Mouse (Mus musculus): Measurements from ENCODE around the gene Nmi. TPM values are rescaled to one million over a fixed set of nuclear protein-coding genes. Genes with fewer than 3 reads are reported as not detected.
A peak's percentile ranks its signal among the peaks of the same experiment; 100 is the strongest.

Gene Nmi
- polyA plus RNA-seq, 1 experiment from 2014 or later = 6.8 TPM

GRCm38 (mm10) chr2:51989559-51989958 is 16.3 kb upstream of the Nmi start:
- no peaks in the 10 kb centered on the region for H3K9me3 ChIP-seq (ENCODE audit: control insufficient read depth, low read length)
- no peak overlapping the region for H3K27ac ChIP-seq (ENCODE audit: low read depth, low read length)
- no peak for ATAC-seq (ENCODE audit: insufficient read depth, low FRiP score, low TSS enrichment)
- no peak for DNase-seq (ENCODE audit: low spot score)
- H3K27me3 ChIP-seq (ENCODE audit: control insufficient read depth, insufficient read depth, low read length) = no peaks in the 10 kb centered on the region
- H3K9ac ChIP-seq (ENCODE audit: low read length) = no peak overlapping the region
- H3K4me2 ChIP-seq (ENCODE audit: low read depth) = no peak overlapping the region
- WGBS = 72% methylated on average over 2 of the region's 2 CpGs
- H3K4me3 ChIP-seq (ENCODE audit: low read depth, low read length) = no peak overlapping the region
- H3K4me1 ChIP-seq (ENCODE audit: control insufficient read depth, insufficient read depth, low read length) = no peaks in the 10 kb centered on the region
- no peaks in the 10 kb centered on the region for H3K36me3 ChIP-seq (ENCODE audit: control insufficient read depth, insufficient read depth, low read length)

- Histone ChIP-seq H3K4me2 (ENCODE audit: low read depth) (no peak overlapping the region), H3K9ac (ENCODE audit: low read length) (no peak overlapping the region), H3K27me3 (ENCODE audit: control insufficient read depth, insufficient read depth, low read length) (no peaks in the 10 kb centered on the region), H3K36me3 (ENCODE audit: control insufficient read depth, insufficient read depth, low read length) (no peaks in the 10 kb centered on the region), H3K4me3 (ENCODE audit: low read depth, low read length) (no peak overlapping the region), H3K4me1 (ENCODE audit: control insufficient read depth, insufficient read depth, low read length) (no peaks in the 10 kb centered on the region), H3K9me3 (ENCODE audit: control insufficient read depth, low read length) (no peaks in the 10 kb centered on the region), H3K27ac (ENCODE audit: low read depth, low read length) (no peak overlapping the region)
- no peak for ATAC-seq (ENCODE audit: insufficient read depth, low FRiP score, low TSS enrichment)
- WGBS = 91% methylated on average over 5 of the region's 5 CpGs
- DNase-seq (ENCODE audit: low spot score) = no peak
These were observed 13.4 kb upstream of the Nmi start for GRCm38 (mm10) chr2:51986695-51987094.

DNA sequence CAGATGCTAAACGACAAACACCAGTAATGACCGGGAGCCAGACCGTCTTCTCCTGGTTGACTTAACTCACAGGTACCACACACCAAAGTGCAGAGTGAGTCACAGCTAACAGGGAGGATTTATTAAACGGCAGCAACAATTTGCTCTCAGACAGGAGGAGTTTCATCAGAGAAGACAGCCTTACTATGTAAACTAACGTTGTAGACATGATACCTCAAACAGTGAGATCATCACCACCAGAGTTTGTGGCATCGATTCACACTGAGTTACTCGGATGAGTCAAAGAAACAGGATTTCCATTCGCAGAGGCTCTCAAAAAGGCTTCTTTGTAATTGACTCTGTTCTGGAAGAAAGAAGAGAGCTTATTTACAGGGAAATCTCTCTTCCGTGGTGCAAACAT is 12.9 kb upstream of the Nmi start:
- Histone ChIP-seq H3K9me3 (ENCODE audit: control insufficient read depth, low read length) (no peaks in the 10 kb centered on the region), H3K4me1 (ENCODE audit: control insufficient read depth, insufficient read depth, low read length) (no peaks in the 10 kb centered on the region), H3K4me3 (ENCODE audit: low read depth, low read length) (no peak overlapping the region), H3K4me2 (ENCODE audit: low read depth) (no peak overlapping the region), H3K36me3 (ENCODE audit: control insufficient read depth, insufficient read depth, low read length) (no peaks in the 10 kb centered on the region), H3K27ac (ENCODE audit: low read depth, low read length) (no peak overlapping the region), H3K27me3 (ENCODE audit: control insufficient read depth, insufficient read depth, low read length) (no peaks in the 10 kb centered on the region), H3K9ac (ENCODE audit: low read length) (no peak overlapping the region)
- ATAC-seq (ENCODE audit: insufficient read depth, low FRiP score, low TSS enrichment) (no peak), DNase-seq (ENCODE audit: low spot score) (no peak)
- WGBS = 82% methylated on average over 9 of the region's 9 CpGs

- H3K9ac ChIP-seq (ENCODE audit: low read length) = no peak overlapping the region
- no peak overlapping the region for H3K27ac ChIP-seq (ENCODE audit: low read depth, low read length)
- H3K27me3 ChIP-seq (ENCODE audit: control insufficient read depth, insufficient read depth, low read length) = no peaks in the 10 kb centered on the region
- 94% methylated on average over 10 of the region's 10 CpGs for WGBS
- H3K4me1 ChIP-seq (ENCODE audit: control insufficient read depth, insufficient read depth, low read length) = no peaks in the 10 kb centered on the region
- H3K4me3 ChIP-seq (ENCODE audit: low read depth, low read length) = no peak overlapping the region
- no peak overlapping the region for H3K4me2 ChIP-seq (ENCODE audit: low read depth)
- ATAC-seq (ENCODE audit: insufficient read depth, low FRiP score, low TSS enrichment) = no peak
- no peak for DNase-seq (ENCODE audit: low spot score)
- H3K36me3 ChIP-seq (ENCODE audit: control insufficient read depth, insufficient read depth, low read length) = no peaks in the 10 kb centered on the region
- H3K9me3 ChIP-seq (ENCODE audit: control insufficient read depth, low read length) = no peaks in the 10 kb centered on the region
These were observed 11.9 kb upstream of the Nmi start for GRCm38 (mm10) chr2:51985241-51985640.

GRCm38 (mm10) chr2:51982288-51982687 is 9.0 kb upstream of the Nmi start:
- H3K9me3 ChIP-seq (ENCODE audit: control insufficient read depth, low read length) = no peaks in the 10 kb centered on the region
- H3K4me3 ChIP-seq (ENCODE audit: low read depth, low read length) = no peak overlapping the region
- no peak overlapping the region for H3K27ac ChIP-seq (ENCODE audit: low read depth, low read length)
- H3K9ac ChIP-seq (ENCODE audit: low read length) = no peak overlapping the region
- no peak for DNase-seq (ENCODE audit: low spot score)
- H3K4me2 ChIP-seq (ENCODE audit: low read depth) = no peak overlapping the region
- H3K27me3 ChIP-seq (ENCODE audit: control insufficient read depth, insufficient read depth, low read length) = no peaks in the 10 kb centered on the region
- ATAC-seq (ENCODE audit: insufficient read depth, low FRiP score, low TSS enrichment) = no peak
- 85% methylated on average over 13 of the region's 13 CpGs for WGBS
- H3K36me3 ChIP-seq (ENCODE audit: control insufficient read depth, insufficient read depth, low read length) = no peaks in the 10 kb centered on the region
- no peaks in the 10 kb centered on the region for H3K4me1 ChIP-seq (ENCODE audit: control insufficient read depth, insufficient read depth, low read length)

GRCm38 (mm10) chr2:51981630-51982029 is 8.3 kb upstream of the Nmi start:
- WGBS = 69% methylated on average over 11 of the region's 11 CpGs
- no peaks in the 10 kb centered on the region for H3K9me3 ChIP-seq (ENCODE audit: control insufficient read depth, low read length)

DNA sequence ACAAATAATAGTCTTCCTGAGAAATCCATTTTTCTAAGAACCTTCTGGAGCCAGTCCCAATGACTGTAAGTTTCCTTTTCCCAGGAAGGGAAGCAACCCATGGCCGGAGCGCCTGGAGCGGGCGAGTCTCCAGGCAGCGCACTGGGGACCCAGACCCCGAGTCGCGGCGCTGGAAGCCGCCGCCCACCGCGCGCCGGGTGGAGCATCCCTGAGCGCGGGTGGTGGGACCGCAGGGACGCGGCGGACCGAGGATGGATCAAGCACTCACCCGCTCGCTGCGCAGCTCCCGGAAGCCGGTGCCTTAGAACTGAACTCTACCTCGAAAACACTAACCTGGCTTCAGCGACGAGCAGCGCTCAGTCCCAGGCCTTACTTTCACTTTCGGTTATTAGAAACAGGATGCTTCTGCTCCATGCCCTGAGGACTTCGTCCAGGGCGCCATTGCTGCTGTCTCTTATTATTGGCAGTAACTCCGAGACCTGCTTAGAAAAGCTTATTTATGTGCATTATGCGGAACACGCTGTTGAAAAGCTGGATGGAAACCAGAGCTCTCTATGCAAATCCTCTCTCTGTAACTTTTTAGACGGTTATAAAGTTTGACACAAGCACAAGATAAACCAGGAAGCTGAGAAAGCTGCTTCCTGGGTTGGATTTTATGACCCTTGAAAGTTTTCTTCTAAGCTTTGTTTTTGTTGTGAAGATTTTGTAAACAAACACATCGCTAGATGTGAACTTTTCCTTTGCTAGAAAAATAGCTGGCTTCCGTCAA is 469 bp downstream of the Nmi start:
- Histone ChIP-seq H3K9ac (ENCODE audit: low read length) (peak overlapping the region; percentile 57), H3K4me2 (ENCODE audit: low read depth) (peak overlapping the region; percentile 65), H3K27me3 (ENCODE audit: control insufficient read depth, insufficient read depth, low read length) (no peaks in the 10 kb centered on the region), H3K4me3 (ENCODE audit: low read depth, low read length) (peak overlapping the region; percentile 43), H3K36me3 (ENCODE audit: control insufficient read depth, insufficient read depth, low read length) (no peaks in the 10 kb centered on the region), H3K9me3 (ENCODE audit: control insufficient read depth, low read length) (no peaks in the 10 kb centered on the region), H3K4me1 (ENCODE audit: control insufficient read depth, insufficient read depth, low read length) (no peaks in the 10 kb centered on the region), H3K27ac (ENCODE audit: low read depth, low read length) (no peak overlapping the region)
- 5% methylated on average over 40 of the region's 40 CpGs for WGBS
- peak; percentile 69 for DNase-seq (ENCODE audit: low spot score)
- peak; percentile 77 for ATAC-seq (ENCODE audit: insufficient read depth, low FRiP score, low TSS enrichment)

More at GRCm38 (mm10) chr2:51981630-51982029, 8.3 kb upstream of the Nmi start:
- Histone ChIP-seq H3K4me2 (ENCODE audit: low read depth) (no peak overlapping the region), H3K36me3 (ENCODE audit: control insufficient read depth, insufficient read depth, low read length) (no peaks in the 10 kb centered on the region), H3K27me3 (ENCODE audit: control insufficient read depth, insufficient read depth, low read length) (no peaks in the 10 kb centered on the region), H3K9ac (ENCODE audit: low read length) (no peak overlapping the region), H3K27ac (ENCODE audit: low read depth, low read length) (no peak overlapping the region), H3K4me3 (ENCODE audit: low read depth, low read length) (no peak overlapping the region), H3K4me1 (ENCODE audit: control insufficient read depth, insufficient read depth, low read length) (no peaks in the 10 kb centered on the region)
- DNase-seq (ENCODE audit: low spot score) = no peak
- ATAC-seq (ENCODE audit: insufficient read depth, low FRiP score, low TSS enrichment) = no peak

DNA sequence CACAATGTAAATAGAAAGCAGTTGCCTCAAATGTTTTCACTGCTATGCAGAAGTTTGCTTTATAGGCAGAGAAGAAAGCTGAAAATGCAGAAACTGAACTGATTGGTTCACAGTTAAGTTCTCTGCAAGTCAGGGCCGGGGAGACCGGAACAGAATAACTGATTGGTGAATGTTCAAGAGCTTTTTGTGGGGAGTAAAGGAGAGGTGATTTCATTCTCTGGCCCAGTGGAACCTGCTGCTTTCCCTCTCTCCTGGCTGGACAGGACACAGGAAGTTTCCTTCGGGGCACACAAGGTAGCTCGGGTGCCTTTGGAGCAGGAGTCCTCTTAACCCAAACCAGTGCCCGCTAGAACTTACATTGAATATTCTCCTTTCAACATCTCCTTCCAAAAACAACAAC is 1.2 kb downstream of the Nmi start:
- Histone ChIP-seq H3K36me3 (ENCODE audit: control insufficient read depth, insufficient read depth, low read length) (no peaks in the 10 kb centered on the region), H3K4me1 (ENCODE audit: control insufficient read depth, insufficient read depth, low read length) (no peaks in the 10 kb centered on the region), H3K27ac (ENCODE audit: low read depth, low read length) (no peak overlapping the region), H3K4me2 (ENCODE audit: low read depth) (peak overlapping the region; percentile 65), H3K9ac (ENCODE audit: low read length) (no peak overlapping the region; the same call in 1 of the 2 replicates), H3K4me3 (ENCODE audit: low read depth, low read length) (peak overlapping the region; percentile 43), H3K9me3 (ENCODE audit: control insufficient read depth, low read length) (no peaks in the 10 kb centered on the region), H3K27me3 (ENCODE audit: control insufficient read depth, insufficient read depth, low read length) (no peaks in the 10 kb centered on the region)
- ATAC-seq (ENCODE audit: insufficient read depth, low FRiP score, low TSS enrichment) = peak; percentile 22; the same call in 1 of the 2 replicates
- no peak for DNase-seq (ENCODE audit: low spot score)
- WGBS = 80% methylated on average over 5 of the region's 5 CpGs

DNA sequence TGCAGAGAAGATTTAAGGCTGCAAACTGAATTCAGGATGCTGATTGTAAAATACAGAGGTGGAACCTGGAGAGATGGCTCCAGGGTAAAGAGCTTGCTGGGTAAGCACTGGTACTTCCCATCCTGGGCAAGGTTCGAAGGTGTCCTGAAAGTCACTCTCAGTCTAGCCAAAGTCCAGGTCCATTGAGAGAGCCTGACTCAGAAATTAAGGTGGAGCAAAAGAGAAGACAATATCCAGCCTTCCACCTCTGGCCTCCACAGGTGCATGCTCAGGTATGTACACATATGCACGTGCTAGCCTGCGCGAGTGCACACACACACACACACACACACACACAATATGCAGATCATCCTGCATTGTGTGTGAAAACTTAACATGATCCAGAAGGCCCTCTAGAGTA is 2.4 kb downstream of the Nmi start:
- Histone ChIP-seq H3K27me3 (ENCODE audit: control insufficient read depth, insufficient read depth, low read length) (no peaks in the 10 kb centered on the region), H3K9ac (ENCODE audit: low read length) (no peak overlapping the region), H3K4me2 (ENCODE audit: low read depth) (no peak overlapping the region), H3K36me3 (ENCODE audit: control insufficient read depth, insufficient read depth, low read length) (no peaks in the 10 kb centered on the region), H3K27ac (ENCODE audit: low read depth, low read length) (no peak overlapping the region), H3K4me1 (ENCODE audit: control insufficient read depth, insufficient read depth, low read length) (no peaks in the 10 kb centered on the region), H3K4me3 (ENCODE audit: low read depth, low read length) (no peak overlapping the region), H3K9me3 (ENCODE audit: control insufficient read depth, low read length) (no peaks in the 10 kb centered on the region)
- WGBS = 94% methylated on average over 4 of the region's 4 CpGs
- ATAC-seq (ENCODE audit: insufficient read depth, low FRiP score, low TSS enrichment) (no peak), DNase-seq (ENCODE audit: low spot score) (no peak)

Measured in neural tube, embryonic 11.5 days (tissue).